Mouse (Mus musculus): ENCODE measurements around the gene Tnfrsf14.

The Tnfrsf14 gene

GRCm38 (mm10) chr4:154914252-154914651 is 14.1 kb downstream of the Tnfrsf14 start:
- no peak for DNase-seq

- no peak for DNase-seq
These were observed 14.5 kb downstream of the Tnfrsf14 start for GRCm38 (mm10) chr4:154913845-154914244.

DNA sequence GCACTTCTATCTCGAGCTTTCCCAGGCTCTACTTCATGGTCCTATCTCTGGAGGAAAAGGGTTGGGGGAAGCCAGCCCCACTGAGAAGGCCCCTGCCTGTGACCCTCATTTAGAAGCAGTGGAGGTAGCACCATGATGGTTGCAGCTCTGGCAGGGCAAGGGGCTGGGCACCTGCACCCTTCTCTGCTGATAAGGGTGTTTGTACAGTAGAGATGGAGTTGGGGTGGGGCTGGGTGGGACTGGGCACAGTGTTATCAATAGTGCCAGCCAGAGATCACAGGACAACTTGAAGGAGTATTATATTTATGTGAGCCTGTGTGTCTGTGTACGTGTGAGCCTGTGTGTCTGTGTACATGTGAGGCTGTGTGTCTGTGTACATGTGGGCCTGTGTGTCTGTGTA is 16.7 kb downstream of the Tnfrsf14 start:
- no peak for DNase-seq

GRCm38 (mm10) chr4:154910606-154911522 is 17.5 kb downstream of the Tnfrsf14 start:
- peak; percentile 44 to 47 for DNase-seq

DNA sequence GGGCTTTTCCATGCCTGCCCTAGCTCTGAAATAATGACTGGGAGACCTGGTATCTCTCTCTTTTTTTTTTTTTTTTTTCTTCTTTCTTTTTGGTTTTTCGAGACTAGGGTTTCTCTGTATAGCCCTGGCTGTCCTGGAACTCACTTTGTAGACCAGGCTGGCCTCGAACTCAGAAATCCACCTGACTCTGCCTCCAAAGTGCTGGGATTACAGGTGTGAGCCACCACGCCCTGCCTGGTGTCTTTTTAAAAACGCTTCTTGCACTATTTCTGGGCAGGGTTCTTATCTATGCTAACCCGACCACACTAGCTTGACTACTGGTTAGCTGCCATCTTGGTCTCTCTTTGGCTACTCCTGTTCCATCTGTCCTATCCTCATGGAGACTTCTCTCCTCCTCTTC is 19.9 kb downstream of the Tnfrsf14 start:
- DNase-seq, result no peak

DNA sequence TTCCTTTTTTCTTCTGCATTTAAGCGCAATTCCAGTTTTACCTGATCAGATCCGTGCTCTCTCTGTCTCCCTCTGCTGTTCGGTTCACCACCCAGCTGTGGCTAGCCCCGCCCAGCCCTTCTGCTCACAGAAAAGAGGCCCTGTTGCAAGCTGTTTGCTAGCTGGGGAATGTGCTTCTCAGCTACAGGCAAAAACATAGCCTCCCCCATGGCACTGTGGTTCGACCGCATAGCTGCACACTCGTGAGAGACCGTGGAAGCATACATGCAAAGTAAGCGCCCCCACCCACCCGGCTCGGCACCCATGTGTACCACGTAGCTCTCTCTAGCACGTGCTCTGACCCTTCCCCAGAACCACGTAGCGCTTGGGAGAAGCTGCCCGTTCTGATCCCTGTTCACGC is 20.5 kb downstream of the Tnfrsf14 start:
- peak; percentile 76 to 83 for DNase-seq

GRCm38 (mm10) chr4:154904185-154905071 is 23.9 kb downstream of the Tnfrsf14 start:
- peak; percentile 89 to 92 for DNase-seq

DNA sequence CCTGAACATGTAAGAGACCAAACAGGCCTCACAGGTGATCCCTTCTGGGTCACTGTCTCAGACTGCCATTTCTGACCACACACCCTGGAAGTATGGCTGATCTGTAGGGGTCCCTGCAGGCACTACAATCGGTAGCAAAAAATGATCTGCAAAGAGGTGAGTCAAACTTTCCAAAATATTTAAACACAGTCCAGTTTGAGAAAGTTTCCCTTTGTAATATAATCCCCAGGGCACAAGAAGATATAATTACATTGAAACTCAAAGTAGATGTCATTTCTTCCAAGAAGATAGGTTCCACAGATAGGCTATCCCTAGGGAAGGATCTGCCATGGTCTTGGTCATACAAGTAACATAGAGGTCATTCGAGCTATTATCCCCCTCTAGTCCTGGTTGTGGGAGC is 26.0 kb downstream of the Tnfrsf14 start:
- DNase-seq, result no peak

- DNase-seq, result peak; percentile 85 to 91
These were observed 29.6 kb downstream of the Tnfrsf14 start, which contains the start of gene Fam213b for GRCm38 (mm10) chr4:154898506-154899446. Fam213b (minus strand) TSS chr4:154899135.

DNA sequence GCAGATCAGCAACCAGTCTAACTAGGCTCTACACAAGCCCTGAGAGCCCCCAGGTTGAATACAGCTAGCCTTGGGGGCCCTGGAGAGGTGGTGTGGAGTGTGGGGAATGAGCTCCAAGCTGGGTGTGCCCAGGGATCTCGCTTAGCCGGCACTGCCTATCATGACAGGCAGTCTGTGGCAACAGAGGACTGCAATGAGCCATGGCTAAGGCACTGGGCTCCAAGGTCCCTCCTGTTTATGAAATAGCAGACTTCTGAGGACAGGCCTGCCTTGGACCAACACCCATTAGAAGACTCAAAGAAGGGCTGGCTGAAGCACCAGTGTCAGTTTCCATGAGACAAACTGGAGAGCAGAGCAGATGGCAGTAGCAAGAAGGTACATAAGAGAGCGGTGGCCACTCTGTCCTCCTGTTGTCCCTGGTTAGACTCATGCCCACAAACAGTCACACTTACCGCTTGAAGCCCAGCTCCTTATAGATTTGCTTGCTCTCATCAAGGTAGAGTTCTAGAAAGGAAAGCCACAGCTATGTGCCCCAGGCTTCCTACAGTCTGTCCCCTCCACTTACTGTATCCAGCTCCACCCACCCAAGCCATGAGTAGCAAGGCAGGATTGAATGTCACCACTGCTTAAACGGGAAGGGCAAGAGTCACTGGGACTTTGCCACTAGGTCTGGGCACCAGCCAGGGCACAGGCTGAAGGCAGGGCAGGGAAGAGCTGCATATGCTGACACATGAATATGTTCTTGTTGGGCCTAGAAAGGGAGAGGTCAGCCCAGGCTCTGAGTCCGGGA is 30.5 kb downstream of the Tnfrsf14 start:
- no peak for DNase-seq

- no peak for DNase-seq
These were observed 32.8 kb downstream of the Tnfrsf14 start for GRCm38 (mm10) chr4:154895549-154895948.

GRCm38 (mm10) chr4:154890887-154891286 is 37.5 kb downstream of the Tnfrsf14 start:
- peak in 1 of 2 experiments; percentile 35 for DNase-seq

GRCm38 (mm10) chr4:154887593-154888250 is 40.6 kb downstream of the Tnfrsf14 start:
- no peak for DNase-seq

DNA sequence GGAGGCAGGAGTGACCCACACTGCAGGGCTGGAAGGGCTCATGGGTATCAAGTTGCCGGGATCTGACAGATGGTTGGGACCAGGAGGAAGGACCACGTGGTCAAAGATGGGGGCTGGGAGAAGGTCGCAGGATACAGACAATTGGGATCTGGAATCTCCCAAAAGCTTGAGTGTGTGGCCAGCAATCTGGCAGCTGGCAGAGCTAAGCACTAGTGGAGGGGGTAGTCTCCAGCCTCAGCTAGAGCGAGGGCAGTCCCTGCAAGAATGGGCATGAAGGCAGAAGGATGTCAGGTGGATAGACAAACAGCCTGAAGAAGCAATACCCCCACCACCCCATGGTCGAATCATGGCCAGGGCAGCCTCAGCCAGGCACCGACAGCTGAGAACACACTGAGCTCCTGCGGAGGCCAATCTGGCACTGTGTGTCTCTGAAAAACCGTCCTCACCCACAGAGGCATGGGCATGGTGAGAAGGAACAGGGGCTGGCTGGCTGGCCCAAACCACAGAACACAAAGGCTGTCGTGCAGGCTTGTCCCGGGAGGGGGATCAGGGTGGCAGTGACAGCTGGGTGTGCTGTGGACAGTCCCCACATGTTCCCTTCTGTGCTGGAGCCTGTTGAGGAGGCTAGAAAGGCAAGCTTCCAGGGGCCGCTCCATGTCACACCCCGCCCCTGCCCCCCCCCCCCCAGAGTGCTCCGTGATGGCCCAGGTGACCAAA is 41.3 kb downstream of the Tnfrsf14 start:
- no peak for DNase-seq

- no peak for DNase-seq
These were observed 42.9 kb downstream of the Tnfrsf14 start for GRCm38 (mm10) chr4:154885416-154885815.

GRCm38 (mm10) chr4:154882014-154882659 is 46.2 kb downstream of the Tnfrsf14 start:
- DNase-seq, result no peak

GRCm38 (mm10) chr4:154880730-154881129 is 47.6 kb downstream of the Tnfrsf14 start:
- DNase-seq, result no peak

DNA sequence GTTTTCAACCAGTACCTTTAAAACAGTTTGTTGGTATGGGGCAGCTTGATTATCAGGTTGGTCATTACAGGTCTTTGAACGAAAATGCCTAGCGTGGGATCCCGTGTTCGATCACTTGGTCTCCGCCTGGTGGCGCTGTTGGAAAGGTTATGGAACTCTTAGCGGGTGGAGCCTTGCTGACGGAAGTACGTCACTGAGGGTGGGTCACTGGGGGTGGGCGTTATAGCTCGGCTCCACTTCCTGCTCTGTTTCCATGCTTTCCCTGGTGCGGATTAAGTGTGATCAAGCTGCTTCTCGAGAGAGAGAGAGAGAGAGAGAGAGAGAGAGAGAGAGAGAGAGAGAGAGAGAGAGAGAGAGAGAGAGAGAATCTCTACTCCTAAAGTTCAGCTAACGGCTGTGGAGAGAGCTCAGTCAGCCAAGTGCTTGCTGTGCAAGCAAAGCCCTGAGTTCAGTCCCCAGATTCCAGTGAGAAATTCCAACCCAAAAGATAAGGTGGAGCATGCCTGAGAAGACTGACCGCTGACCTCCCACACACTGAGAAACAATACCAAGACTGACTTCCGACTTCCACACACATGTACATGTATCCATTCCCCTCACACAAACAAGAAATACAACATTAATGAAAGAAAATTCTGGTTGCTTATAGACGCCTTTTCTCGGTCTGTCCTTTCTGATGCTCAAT is 50.4 kb downstream of the Tnfrsf14 start:
- DNase-seq, result peak; percentile 90 to 93

DNA sequence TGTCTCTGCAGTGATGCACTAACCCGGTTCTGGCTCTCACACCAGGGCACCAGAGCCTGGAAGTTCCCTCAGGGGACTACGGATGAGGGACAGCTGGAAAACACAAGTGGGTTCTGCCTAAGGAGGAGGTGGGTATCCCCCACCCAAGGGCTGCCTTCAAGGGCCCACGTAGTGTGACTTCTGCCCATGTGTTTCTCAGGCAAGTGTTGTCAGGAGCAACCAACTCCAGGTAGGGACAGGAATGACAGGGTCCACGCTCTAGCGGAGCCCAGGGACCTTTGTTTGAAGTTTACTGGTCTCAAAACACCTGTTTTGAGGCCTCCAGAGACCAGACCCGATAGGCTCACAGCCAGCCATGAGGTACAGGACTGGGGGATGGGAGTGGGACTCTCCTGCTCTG is 55.2 kb downstream of the Tnfrsf14 start:
- no peak for DNase-seq
